Mouse (Mus musculus) CH12.LX (cell line): ENCODE measurements around the gene Gm16181. TPM values are rescaled to one million over a fixed set of nuclear protein-coding genes. Genes with fewer than 3 reads are reported as not detected.

ENCODE experiments used
- DNase-seq: peaks from one replicate; pipeline ENCODE4 v3.0.0-alpha.2; 2013; ENCODE audit errors: extremely low read depth
- H3K27ac ChIP-seq: 2 replicates; pipeline ENCODE4 v1.5.1; 2012; ENCODE audit warnings: low read depth, mild to moderate bottlenecking, control low read depth, moderate library complexity; ENCODE audit not compliant: insufficient read depth
- H3K27me3 ChIP-seq: replicated peaks from 2 replicates; pipeline ENCODE3; 2012; ENCODE audit warnings: inconsistent platforms
- H3K36me3 ChIP-seq, 2 experiments: replicated peaks in 1 of 2; 2 replicates each; pipeline versions ENCODE3 to v1.6.1; 2012; ENCODE audit warnings: inconsistent platforms in 1 of 2, low read length in 1 of 2, mild to moderate bottlenecking in 1 of 2, mixed read lengths in 1 of 2, moderate library complexity in 1 of 2; ENCODE audit not compliant: control insufficient read depth in 1 of 2, insufficient read depth in 1 of 2
- H3K4me1 ChIP-seq, 2 experiments: 2 replicates each; pipeline ENCODE4 v1.6.1; 2012; ENCODE audit warnings: inconsistent platforms in 1 of 2, moderate library complexity in 1 of 2; ENCODE audit not compliant: insufficient read depth in 2 of 2, control insufficient read depth in 1 of 2
- H3K4me2 ChIP-seq: 2 replicates; pipeline ENCODE4 v1.6.1; 2012; ENCODE audit warnings: low read depth, mild to moderate bottlenecking, control low read depth; ENCODE audit not compliant: poor library complexity, insufficient read depth, severe bottlenecking
- H3K4me3 ChIP-seq, 3 experiments: fragments of 150-350 bp in 1 of 3; sonication (generic) in 1 of 3; replicated peaks in 1 of 3; 2 replicates each; pipeline versions ENCODE3 to v1.5.1; 2011 to 2012; ENCODE audit warnings: low read depth in 2 of 3, low read length in 2 of 3, mild to moderate bottlenecking in 2 of 3, moderate library complexity in 2 of 3, control low read depth in 1 of 3, improper control_type of control experiment in 1 of 3, inconsistent platforms in 1 of 3, mixed read lengths in 1 of 3; ENCODE audit not compliant: poor library complexity in 1 of 3
- H3K79me2 ChIP-seq: replicated peaks from 2 replicates; pipeline ENCODE4 v1.6.1; 2012; ENCODE audit warnings: mild to moderate bottlenecking, moderate library complexity; ENCODE audit not compliant: control insufficient read depth, poor library complexity, insufficient read depth, severe bottlenecking; ENCODE audit errors: extremely low read depth
- H3K9ac ChIP-seq: 2 replicates; pipeline ENCODE4 v1.6.1; 2012; ENCODE audit warnings: low read depth, mild to moderate bottlenecking, control low read depth, moderate library complexity; ENCODE audit not compliant: insufficient read depth
- H3K9me3 ChIP-seq: replicated peaks from 2 replicates; pipeline ENCODE3; 2012; ENCODE audit warnings: low read length, inconsistent platforms, mixed read lengths
- BHLHE40 ChIP-seq: IDR thresholded peaks from 2 replicates; pipeline ENCODE4 v1.6.1; 2011; ENCODE audit warnings: mild to moderate bottlenecking, low read depth, low read length, improper control_type of control experiment
- CHD1 ChIP-seq: IDR thresholded peaks from 2 replicates; pipeline ENCODE4 v1.6.1; 2012; ENCODE audit warnings: low read depth, low read length, improper control_type of control experiment, inconsistent platforms
- CTCF ChIP-seq, 2 experiments: IDR thresholded peaks in 1 of 2; conservative IDR thresholded peaks in 1 of 2; 2 replicates each; pipeline ENCODE4 v1.5.1; 2011 to 2012; ENCODE audit warnings: low read depth in 2 of 2, low read length in 2 of 2, improper control_type of control experiment in 1 of 2, inconsistent platforms in 1 of 2, mild to moderate bottlenecking in 1 of 2, moderate library complexity in 1 of 2
- ELF1 ChIP-seq: IDR thresholded peaks from 2 replicates; pipeline ENCODE4 v1.6.1; 2014; ENCODE audit warnings: low read depth, mild to moderate bottlenecking, inconsistent platforms, low read length, improper control_type of control experiment
- ETS1 ChIP-seq: conservative IDR thresholded peaks from 2 replicates; pipeline ENCODE4 v1.6.1; 2012; ENCODE audit warnings: low read depth, mild to moderate bottlenecking, inconsistent platforms, low read length, improper control_type of control experiment, moderate library complexity
- IRF4 ChIP-seq: IDR thresholded peaks from 2 replicates; pipeline ENCODE4 v1.6.1; 2014; ENCODE audit warnings: low read depth, mild to moderate bottlenecking, inconsistent platforms, low read length, improper control_type of control experiment
- JUN ChIP-seq: IDR thresholded peaks from 2 replicates; pipeline ENCODE4 v1.6.1; 2011; ENCODE audit warnings: low read depth, mild to moderate bottlenecking, low read length, improper control_type of control experiment, moderate library complexity; ENCODE audit not compliant: insufficient read depth
- JUND ChIP-seq: conservative IDR thresholded peaks from 2 replicates; pipeline ENCODE4 v1.6.1; 2011; ENCODE audit warnings: low read depth, low read length, improper control_type of control experiment
- KAT2A ChIP-seq: IDR thresholded peaks from 2 replicates; pipeline ENCODE4 v1.6.1; 2012; ENCODE audit warnings: low read length, improper control_type of control experiment, inconsistent platforms; ENCODE audit not compliant: insufficient replicate concordance
- MAX ChIP-seq: IDR thresholded peaks from 2 replicates; pipeline ENCODE4 v1.6.1; 2011; ENCODE audit warnings: low read length, improper control_type of control experiment
- MAZ ChIP-seq: IDR thresholded peaks from 2 replicates; pipeline ENCODE4 v1.6.1; 2012; ENCODE audit warnings: low read depth, mild to moderate bottlenecking, inconsistent platforms, low read length, improper control_type of control experiment, moderate library complexity
- MEF2A ChIP-seq: IDR thresholded peaks from 2 replicates; pipeline ENCODE4 v1.6.1; 2014; ENCODE audit warnings: low read depth, mild to moderate bottlenecking, inconsistent platforms, low read length, improper control_type of control experiment, borderline replicate concordance
- MXI1 ChIP-seq: IDR thresholded peaks from 2 replicates; pipeline ENCODE4 v1.6.1; 2011; ENCODE audit warnings: mild to moderate bottlenecking, low read depth, low read length, improper control_type of control experiment
- MYC ChIP-seq: IDR thresholded peaks from 2 replicates; pipeline ENCODE4 v1.6.1; 2011; ENCODE audit warnings: low read depth, mild to moderate bottlenecking, improper control_type of control experiment, low read length
- NELFE ChIP-seq: IDR thresholded peaks from 2 replicates; pipeline ENCODE4 v1.6.1; 2011; ENCODE audit warnings: low read depth, low read length, improper control_type of control experiment
- NRF1 ChIP-seq: IDR thresholded peaks from 2 replicates; pipeline ENCODE4 v1.6.1; 2014; ENCODE audit warnings: low read depth, mild to moderate bottlenecking, inconsistent platforms, low read length, improper control_type of control experiment, moderate library complexity
- PAX5 ChIP-seq: IDR thresholded peaks from 2 replicates; pipeline ENCODE4 v1.6.1; 2012; ENCODE audit warnings: low read length, inconsistent platforms, mixed read lengths
- RAD21 ChIP-seq: IDR thresholded peaks from 2 replicates; pipeline ENCODE4 v1.6.1; 2011; ENCODE audit warnings: low read depth, mild to moderate bottlenecking, low read length, improper control_type of control experiment, moderate library complexity
- SIN3A ChIP-seq: IDR thresholded peaks from 2 replicates; pipeline ENCODE4 v1.6.1; 2012; ENCODE audit warnings: low read length, improper control_type of control experiment, inconsistent platforms
- SMC3 ChIP-seq: IDR thresholded peaks from 2 replicates; pipeline ENCODE4 v1.6.1; 2011; ENCODE audit warnings: low read depth, low read length, improper control_type of control experiment
- TBP ChIP-seq: conservative IDR thresholded peaks from 2 replicates; pipeline ENCODE4 v1.6.1; 2011; ENCODE audit warnings: low read depth, low read length, improper control_type of control experiment
- TCF12 ChIP-seq: IDR thresholded peaks from 2 replicates; pipeline ENCODE4 v1.6.1; 2014; ENCODE audit warnings: low read depth, mild to moderate bottlenecking, inconsistent platforms, low read length, improper control_type of control experiment
- UBTF ChIP-seq: IDR thresholded peaks from 2 replicates; pipeline ENCODE4 v1.6.1; 2012; ENCODE audit warnings: low read depth, mild to moderate bottlenecking, inconsistent platforms, low read length, improper control_type of control experiment, moderate library complexity
- USF1 ChIP-seq: IDR thresholded peaks from 2 replicates; pipeline ENCODE4 v1.6.1; 2014; ENCODE audit warnings: low read depth, mild to moderate bottlenecking, inconsistent platforms, low read length, improper control_type of control experiment
- USF2 ChIP-seq: conservative IDR thresholded peaks from 2 replicates; pipeline ENCODE4 v1.6.1; 2011; ENCODE audit warnings: low read depth, low read length, improper control_type of control experiment
- ZC3H11A ChIP-seq: IDR thresholded peaks from 2 replicates; pipeline ENCODE4 v1.6.1; 2012; ENCODE audit warnings: low read depth, mild to moderate bottlenecking, inconsistent platforms, low read length, improper control_type of control experiment
- ZKSCAN1 ChIP-seq: IDR thresholded peaks from 2 replicates; pipeline ENCODE4 v1.6.1; 2012; ENCODE audit warnings: low read depth, inconsistent platforms, low read length, improper control_type of control experiment, borderline replicate concordance
- ZMIZ1 ChIP-seq: IDR thresholded peaks from 2 replicates; pipeline ENCODE4 v1.6.1; 2012; ENCODE audit warnings: low read depth, mild to moderate bottlenecking, inconsistent platforms, low read length, improper control_type of control experiment
- dilution Hi-C: fragments of 300-500 bp; cut with MboI; formaldehyde crosslinking; loops from 2 replicates; pipeline ENCODE4 v1.14.3; 2020; ENCODE audit warnings: low sequenced_read_pairs; ENCODE audit not compliant: extremely low pct_unique_long_range_greater_than_20kb, extremely low pct_ligation_motif_present
- in situ Hi-C: fragments of 300-500 bp; cut with MboI; formaldehyde crosslinking; loops from 3 replicates; pipeline ENCODE4 v1.14.3; 2019; ENCODE audit warnings: low sequenced_read_pairs, low pct_ligation_motif_present, low pct_unique_long_range_greater_than_20kb, mixed read lengths
- polyA plus RNA-seq: library from polyadenylated mRNA; unstranded; fragments of >175 nt; gene quantifications from 2 replicates; pipeline ENCODE4 v1.2.1, GENCODE M21; 2012; ENCODE audit warnings: low read depth; ENCODE audit not compliant: insufficient read length
- total RNA-seq, 2 experiments: library from RNA; depleted of rRNA; stranded (reverse); fragments of 300-350 nt in 1 of 2; fragments of >200 nt in 1 of 2; gene quantifications; 2 replicates each; pipeline ENCODE4 v1.2.3; 2012 to 2014

Gm16181 gene
- total and polyA plus RNA-seq, 3 experiments = not detected

DNA sequence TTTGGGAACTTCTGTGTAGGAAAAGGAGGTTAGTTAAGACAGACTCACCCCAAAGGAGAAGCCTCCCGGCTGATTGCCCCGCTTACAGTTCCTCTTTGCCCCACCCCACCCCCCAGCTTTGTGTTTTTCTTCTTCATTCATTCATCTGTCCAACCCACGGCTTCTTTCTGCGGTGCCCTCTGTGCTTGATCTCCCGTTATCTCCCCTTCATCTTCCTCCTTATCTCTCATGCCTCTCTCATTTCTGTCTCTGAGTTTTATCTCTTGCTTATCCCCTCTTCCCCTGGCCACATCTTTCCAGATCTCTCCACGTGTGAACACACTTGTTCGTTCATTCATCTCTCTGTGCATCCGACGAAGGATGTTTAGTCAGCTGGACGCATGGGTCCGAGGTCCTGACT is 19.5 kb upstream of the Gm16181 start:
- Histone ChIP-seq H3K4me3 (peak overlapping the region; percentile 68 to 92 (median 73)), H3K9me3 (no peaks in the 10 kb centered on the region), H3K79me2 (peaks cover 28% of the 10 kb centered on the region), H3K36me3 (peaks cover 3 to 15% of the 10 kb centered on the region in 2 experiments), H3K27me3 (no peaks in the 10 kb centered on the region), H3K4me1 (peaks cover 17 to 60% of the 10 kb centered on the region in 2 experiments; a peak in 3 of 4 replicates), H3K4me2 (peak overlapping the region; percentile 95), H3K9ac (peak overlapping the region; percentile 83), H3K27ac (peak overlapping the region; percentile 78)
- in situ Hi-C loops = no loop called here
- dilution Hi-C loops = no loop called here
- DNase-seq = no peak
- no peak for TF ChIP-seq NRF1
- TF ChIP-seq ELF1 = no peak
- TF ChIP-seq MAX = peak; percentile 47; the same call in 1 of the 2 replicates
- no peak for TF ChIP-seq TCF12
- no peak for TF ChIP-seq ETS1
- TF ChIP-seq BHLHE40 = no peak
- no peak for TF ChIP-seq USF2
- TF ChIP-seq RAD21 = no peak
- no peak for TF ChIP-seq UBTF
- no peak for TF ChIP-seq JUN
- no peak for TF ChIP-seq ZC3H11A
- TF ChIP-seq KAT2A = no peak
- TF ChIP-seq ZKSCAN1 = no peak
- no peak for TF ChIP-seq MAZ
- no peak for TF ChIP-seq TBP
- TF ChIP-seq PAX5 = no peak
- TF ChIP-seq USF1 = no peak
- TF ChIP-seq SIN3A = no peak
- TF ChIP-seq MEF2A = peak; percentile 19; the same call in 1 of the 2 replicates
- TF ChIP-seq JUND = no peak
- no peak for TF ChIP-seq MYC
- TF ChIP-seq CTCF (conservative IDR thresholded peaks at IDR 0.05 in 1 of 2, IDR thresholded peaks at IDR 0.05 in 1 of 2; ENCODE audit: low read depth in 2 of 2, low read length in 2 of 2) = no peak
- TF ChIP-seq MXI1 = peak; percentile 69
- TF ChIP-seq NELFE = no peak
- TF ChIP-seq ZMIZ1 = no peak
- no peak for TF ChIP-seq IRF4
- TF ChIP-seq CHD1 = 0 out of 2 replicates have a peak, but pooled peaks have one; percentile 25
- TF ChIP-seq SMC3 = no peak
